ENCODE assay signal across 10 mouse cellular contexts in the genomic region with DNA sequence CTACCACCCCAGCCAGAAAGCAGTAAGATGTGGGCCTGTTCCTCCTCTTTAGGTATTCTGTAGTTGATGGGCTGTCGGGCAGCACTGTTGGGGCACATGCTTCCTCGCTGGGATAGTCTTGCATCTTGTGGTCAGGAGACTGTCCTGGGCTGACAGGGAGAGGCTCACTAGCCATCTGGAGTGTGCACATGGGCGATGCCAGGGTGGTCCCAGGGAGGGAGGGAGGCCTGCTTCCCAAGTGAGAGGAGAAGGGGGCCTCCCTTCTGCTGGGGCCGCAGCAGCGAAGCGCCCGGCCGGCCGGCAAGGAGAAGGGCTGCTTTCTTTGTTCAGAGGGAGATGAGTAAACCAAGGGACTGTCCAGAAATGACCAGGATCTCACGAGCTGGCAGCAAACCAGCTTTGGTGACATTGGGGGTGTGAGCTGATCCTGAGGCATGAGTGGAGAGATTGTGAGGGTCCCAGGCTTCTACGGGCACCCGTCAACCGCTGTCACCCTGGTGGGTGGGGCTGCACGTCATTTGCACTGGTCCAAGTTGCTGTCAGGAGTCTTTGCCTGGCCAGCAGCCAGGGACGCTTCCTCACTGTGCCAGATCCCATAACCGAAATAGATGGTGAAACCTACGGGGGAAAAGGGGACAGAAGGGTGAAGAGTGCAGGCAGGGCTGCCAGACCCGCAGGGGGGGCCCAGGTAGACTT.
DNase-seq lines count a peak whose midpoint lies in the region; ATAC-seq and TF ChIP-seq lines count a peak whose summit lies in the region.
"Had no signal": no experiment of that assay in that cellular context is flagged by ENCODE, and none has a peak within 500 bp of the region (broad histone marks: within the 10 kb centered on the region; RNA-seq: fewer than 3 reads in every experiment).

No protein-coding gene starts in this region.

- H3K9me3 ChIP-seq in lung, postnatal 0 days (ENCODE audit: low read length), result no peaks in the 10 kb centered on the region
- no peaks in the 10 kb centered on the region for H3K9me3 ChIP-seq in intestine, postnatal 0 days (ENCODE audit: control insufficient read depth)
- H3K9me3 ChIP-seq in limb, embryonic 10.5 days (replicated peaks), result no peaks in the 10 kb centered on the region
- H3K9me3 ChIP-seq: neural tube, embryonic 13.5 days had no signal

- no peak for TF ChIP-seq CTCF in lung, postnatal 0 days (IDR thresholded peaks at IDR 0.05)
- TF ChIP-seq CTCF in intestine, postnatal 0 days (IDR thresholded peaks at IDR 0.05; ENCODE audit: low read depth), result no peak

- H3K27me3 ChIP-seq in lung, postnatal 0 days (replicated peaks; ENCODE audit: insufficient read depth, low read length), result no peaks in the 10 kb centered on the region
- no peaks in the 10 kb centered on the region for H3K27me3 ChIP-seq in intestine, postnatal 0 days (replicated peaks; ENCODE audit: control insufficient read depth, insufficient read depth, low read length)
- no peaks in the 10 kb centered on the region for H3K27me3 ChIP-seq in limb, embryonic 10.5 days (ENCODE audit: low read depth, poor library complexity, severe bottlenecking)
- H3K27me3 ChIP-seq: neural tube, embryonic 13.5 days had no signal

- WGBS in lung, postnatal 0 days, result 65% methylated on average over 18 of the region's 18 CpGs
- WGBS in intestine, postnatal 0 days, result 86% methylated on average over 18 of the region's 18 CpGs
- WGBS in limb, embryonic 10.5 days, result 90% methylated on average over 18 of the region's 18 CpGs

- no peak overlapping the region for H3K9ac ChIP-seq in lung, postnatal 0 days (replicated peaks; ENCODE audit: low read depth)
- no peak overlapping the region for H3K9ac ChIP-seq in intestine, postnatal 0 days (ENCODE audit: low read depth, low read length)
- H3K9ac ChIP-seq: neural tube, embryonic 13.5 days had no signal

- H3K27ac ChIP-seq in lung, postnatal 0 days (ENCODE audit: low read length), result no peak overlapping the region
- H3K27ac ChIP-seq in intestine, postnatal 0 days (ENCODE audit: low read depth, low read length), result no peak overlapping the region
- H3K27ac ChIP-seq in limb, embryonic 10.5 days, result no peak overlapping the region
- H3K27ac ChIP-seq: neural tube, embryonic 13.5 days had no signal

- DNase-seq in adrenal gland, adult (ENCODE audit: inconsistent age in 2 of 2, low spot score in 1 of 2), result peak; percentile 36 to 41
- no peak for DNase-seq in adrenal gland, postnatal 4 days (ENCODE audit: low spot score in 2 of 2)
- peak; percentile 60 for DNase-seq in heart, postnatal 4 days
- no peak for DNase-seq in heart, adult 11 months
- peak; percentile 14 for DNase-seq in lung, postnatal 0 days (ENCODE audit: low spot score)
- DNase-seq in lung, postnatal 25 days (ENCODE audit: low spot score), result no peak
- no peak for DNase-seq in limb, embryonic 10.5 days (ENCODE audit: low spot score)

- no peak overlapping the region for H3K4me2 ChIP-seq in lung, postnatal 0 days (replicated peaks; ENCODE audit: low read depth, low read length)
- no peak overlapping the region for H3K4me2 ChIP-seq in intestine, postnatal 0 days (replicated peaks; ENCODE audit: low read depth)
- H3K4me2 ChIP-seq: neural tube, embryonic 13.5 days had no signal

- H3K4me1 ChIP-seq in lung, postnatal 0 days (ENCODE audit: insufficient read depth, low read depth, low read length), result no peaks in the 10 kb centered on the region
- H3K4me1 ChIP-seq in intestine, postnatal 0 days (replicated peaks; ENCODE audit: control insufficient read depth, insufficient read depth, low read length), result no peaks in the 10 kb centered on the region
- peaks cover 2% of the 10 kb centered on the region; the same call in 1 of the 2 replicates for H3K4me1 ChIP-seq in limb, embryonic 10.5 days
- H3K4me1 ChIP-seq: neural tube, embryonic 13.5 days had no signal

- peak; percentile 44 for ATAC-seq in lung, postnatal 0 days
- peak; percentile 28; the same call in 1 of the 2 replicates for ATAC-seq in intestine, postnatal 0 days

- no peak overlapping the region for H3K4me3 ChIP-seq in lung, postnatal 0 days (ENCODE audit: low read depth, low read length)
- H3K4me3 ChIP-seq in intestine, postnatal 0 days (ENCODE audit: low read depth, low read length), result no peak overlapping the region
- H3K4me3 ChIP-seq in limb, embryonic 10.5 days, result no peak overlapping the region
- H3K4me3 ChIP-seq: erythroblast, embryonic 14.5 days; neural tube, embryonic 13.5 days had no signal

- no peak for TF ChIP-seq EP300 in lung, postnatal 0 days (IDR thresholded peaks at IDR 0.05)

- H3K36me3 ChIP-seq in lung, postnatal 0 days (ENCODE audit: insufficient read depth, low read length), result no peaks in the 10 kb centered on the region
- H3K36me3 ChIP-seq in intestine, postnatal 0 days (ENCODE audit: control insufficient read depth, insufficient read depth), result peaks cover 31% of the 10 kb centered on the region
- peaks cover 50% of the 10 kb centered on the region for H3K36me3 ChIP-seq in limb, embryonic 10.5 days

Comparison
In these comparisons a context has a peak if more than half of its experiments do, and no peak if none do; other contexts are left out.
1. DNase-seq: peak in adrenal gland, adult (2 of 2), heart, postnatal 4 days (single experiment) and lung, postnatal 0 days (single experiment); none in adrenal gland, postnatal 4 days (0 of 2), heart, adult 11 months (single experiment), lung, postnatal 25 days (single experiment) and limb, embryonic 10.5 days (single experiment).